Mouse (Mus musculus) cerebellum, adult 9-11 months (tissue): Measurements from ENCODE around the gene Tbc1d17.
A peak's percentile ranks its signal among the peaks of the same experiment; 100 is the strongest.

Experiments used
- DNase-seq: peaks from one replicate; pipeline ENCODE4 v3.0.0; 2022

The Tbc1d17 gene

GRCm38 (mm10) chr7:44821666-44822448 lies 27.0 kb downstream of the Tbc1d17 start:
- no peak for DNase-seq

- DNase-seq: no peak
Observed at GRCm38 (mm10) chr7:44820525-44820924, 28.4 kb downstream of the Tbc1d17 start.

- DNase-seq: peak; percentile 17
Observed at GRCm38 (mm10) chr7:44819863-44820262, 29.0 kb downstream of the Tbc1d17 start.

- DNase-seq: no peak
Observed at GRCm38 (mm10) chr7:44819391-44819790, 29.5 kb downstream of the Tbc1d17 start.

- DNase-seq: peak; percentile 48
Observed at GRCm38 (mm10) chr7:44818751-44819235, 30.1 kb downstream of the Tbc1d17 start.

- peak; percentile 28 for DNase-seq
Observed at GRCm38 (mm10) chr7:44818164-44818563, 30.7 kb downstream of the Tbc1d17 start.

GRCm38 (mm10) chr7:44817441-44817840 lies 31.4 kb downstream of the Tbc1d17 start:
- DNase-seq: peak; percentile 16

- peak; percentile 61 for DNase-seq
Observed at GRCm38 (mm10) chr7:44816470-44817021, 32.3 kb downstream of the Tbc1d17 start, which contains the start of gene Atf5. Atf5 (minus strand) TSS chr7:44816658.

GRCm38 (mm10) chr7:44815721-44816469 lies 33.0 kb downstream of the Tbc1d17 start, which contains the start of the genes Nup62 and Il4i1:
Nup62 (plus strand) TSS chr7:44816088.
Il4i1 (plus strand) TSS chr7:44816387.
- DNase-seq: peak; percentile 98

- peak; percentile 74 for DNase-seq
Observed at GRCm38 (mm10) chr7:44814952-44815553, 33.8 kb downstream of the Tbc1d17 start.

GRCm38 (mm10) chr7:44814423-44814822 lies 34.5 kb downstream of the Tbc1d17 start:
- no peak for DNase-seq

GRCm38 (mm10) chr7:44813985-44814384 lies 34.9 kb downstream of the Tbc1d17 start:
- DNase-seq: no peak

- DNase-seq: peak; percentile 28
Observed at GRCm38 (mm10) chr7:44812651-44813325, 36.1 kb downstream of the Tbc1d17 start.

GRCm38 (mm10) chr7:44810819-44811557 lies 37.9 kb downstream of the Tbc1d17 start:
- DNase-seq: peak; percentile 1

GRCm38 (mm10) chr7:44810365-44810764 lies 38.5 kb downstream of the Tbc1d17 start:
- peak; percentile 0 for DNase-seq

- no peak for DNase-seq
Observed at GRCm38 (mm10) chr7:44809466-44809865, 39.4 kb downstream of the Tbc1d17 start.

GRCm38 (mm10) chr7:44808927-44809326 lies 40.0 kb downstream of the Tbc1d17 start:
- no peak for DNase-seq

GRCm38 (mm10) chr7:44792781-44793180 lies 56.1 kb downstream of the Tbc1d17 start:
- no peak for DNase-seq

GRCm38 (mm10) chr7:44790066-44790465 lies 58.8 kb downstream of the Tbc1d17 start:
- DNase-seq: no peak

GRCm38 (mm10) chr7:44789531-44789930 lies 59.3 kb downstream of the Tbc1d17 start:
- no peak for DNase-seq
